Mouse (Mus musculus): ENCODE measurements around the gene Frmpd1. TPM values are rescaled to one million over a fixed set of nuclear protein-coding genes. Genes with fewer than 3 reads are reported as not detected.

Gene Frmpd1
- total RNA-seq (2012; rRNA removed), result 0.16 and 0.23 TPM in 2 replicates
- under 1 TPM in 1 of 2 experiments, not detected in 1; 0.47 TPM for polyA plus RNA-seq (2012; ENCODE audit: insufficient read depth in 1 of 2, insufficient read length in 2 of 2, low read depth in 1 of 2, low replicate concordance in 2 of 2, missing spikeins in 1 of 2)

- Histone ChIP-seq H3K36me3 (ENCODE audit: control insufficient read depth in 1 of 2, insufficient read depth in 2 of 2, low read length in 2 of 2) (no peaks in the 10 kb centered on the region), H3K9ac (ENCODE audit: control insufficient read depth, low read depth, low read length, poor library complexity, severe bottlenecking) (no peak within 1 kb of the TSS), H3K27me3 (ENCODE audit: control insufficient read depth in 1 of 2, insufficient read depth in 2 of 2, low read length in 2 of 2) (peaks cover 6 to 14% of the 10 kb centered on the region in 2 experiments), H3K79me2 (ENCODE audit: control insufficient read depth, insufficient read depth, low read length, poor library complexity) (no peaks in the 10 kb centered on the region), H3K27ac (ENCODE audit: control insufficient read depth, low read depth, low read length) (no peak within 1 kb of the TSS), H3K4me1 (ENCODE audit: control insufficient read depth in 1 of 2, insufficient read depth in 2 of 2, low read length in 2 of 2) (no peaks in the 10 kb centered on the region), H3K4me3 (ENCODE audit: control insufficient read depth in 1 of 2, insufficient read depth in 1 of 2, low read depth in 2 of 2, low read length in 2 of 2) (no peak within 1 kb of the TSS), H3K9me3 (replicated peaks; ENCODE audit: insufficient read depth, low read length) (no peaks in the 10 kb centered on the region)
- no peak for DNase-seq (ENCODE audit: low read depth, low spot score)
- TF ChIP-seq BHLHE40 (IDR thresholded peaks at IDR 0.05; ENCODE audit: borderline replicate concordance, low read depth, low read length), result no peak
- no peak for TF ChIP-seq ZC3H11A (IDR thresholded peaks at IDR 0.05; ENCODE audit: low read depth, low read length)
- TF ChIP-seq ZMIZ1 (IDR thresholded peaks at IDR 0.05; ENCODE audit: low read depth, low read length), result no peak
- TF ChIP-seq SMC3 (IDR thresholded peaks at IDR 0.05; ENCODE audit: low read depth, low read length), result no peak
- no peak for TF ChIP-seq MAX (IDR thresholded peaks at IDR 0.05; ENCODE audit: low read length)
- TF ChIP-seq EP300 (IDR thresholded peaks at IDR 0.05; ENCODE audit: low read depth in 1 of 2, low read length in 2 of 2), result no peak
- no peak for TF ChIP-seq CHD1 (IDR thresholded peaks at IDR 0.05; ENCODE audit: low read depth, low read length)
- no peak for TF ChIP-seq POLR2AphosphoS2 (IDR thresholded peaks at IDR 0.05; ENCODE audit: low read length)
- TF ChIP-seq JUND (IDR thresholded peaks at IDR 0.05; ENCODE audit: low read depth, low read length), result no peak
- TF ChIP-seq USF2 (IDR thresholded peaks at IDR 0.05; ENCODE audit: borderline replicate concordance in 1 of 2, insufficient read depth in 1 of 2, low read depth in 1 of 2, low read length in 2 of 2), result no peak
- no peak for TF ChIP-seq SIN3A (IDR thresholded peaks at IDR 0.05; ENCODE audit: low read length)
- TF ChIP-seq MXI1 (IDR thresholded peaks at IDR 0.05; ENCODE audit: low read depth, low read length), result no peak
- TF ChIP-seq RAD21 (IDR thresholded peaks at IDR 0.05; ENCODE audit: low read depth, low read length), result no peak
- no peak for TF ChIP-seq TBP (IDR thresholded peaks at IDR 0.05; ENCODE audit: low read depth, low read length)
- no peak for TF ChIP-seq USF1 (IDR thresholded peaks at IDR 0.05; ENCODE audit: low read depth, low read length)
- TF ChIP-seq MYB (IDR thresholded peaks at IDR 0.05; ENCODE audit: low read depth, low read length), result no peak
- no peak for TF ChIP-seq ETS1 (IDR thresholded peaks at IDR 0.05; ENCODE audit: low read depth, low read length)
- TF ChIP-seq UBTF (IDR thresholded peaks at IDR 0.05; ENCODE audit: borderline replicate concordance, insufficient read depth, low read depth, low read length), result no peak
Observed at GRCm38 (mm10) chr4:45184521-45185330, at the start of gene Frmpd1. Gene Frmpd1 (plus strand): TSS chr4:45184875.

GRCm38 (mm10) chr4:45137636-45138035, 47.0 kb upstream of the Frmpd1 start:
- Histone ChIP-seq H3K27me3 (ENCODE audit: control insufficient read depth in 1 of 2, insufficient read depth in 2 of 2, low read length in 2 of 2) (peaks cover 7 to 16% of the 10 kb centered on the region in 2 experiments), H3K27ac (ENCODE audit: control insufficient read depth, low read depth, low read length) (no peak overlapping the region), H3K9me3 (replicated peaks; ENCODE audit: insufficient read depth, low read length) (no peaks in the 10 kb centered on the region), H3K36me3 (ENCODE audit: control insufficient read depth in 1 of 2, insufficient read depth in 2 of 2, low read length in 2 of 2) (peaks cover 0 to 4% of the 10 kb centered on the region in 2 experiments; a peak in 1 of 4 replicates), H3K9ac (ENCODE audit: control insufficient read depth, low read depth, low read length, poor library complexity, severe bottlenecking) (no peak overlapping the region), H3K4me3 (ENCODE audit: control insufficient read depth in 1 of 2, insufficient read depth in 1 of 2, low read depth in 2 of 2, low read length in 2 of 2) (no peak overlapping the region), H3K4me1 (ENCODE audit: control insufficient read depth in 1 of 2, insufficient read depth in 2 of 2, low read length in 2 of 2) (peaks cover 2 to 11% of the 10 kb centered on the region in 2 experiments; a peak in 1 of 4 replicates), H3K79me2 (ENCODE audit: control insufficient read depth, insufficient read depth, low read length, poor library complexity) (no peaks in the 10 kb centered on the region)
- no peak for TF ChIP-seq ZNF384 (IDR thresholded peaks at IDR 0.05; ENCODE audit: low read depth, low read length)
- no peak for TF ChIP-seq E2F4 (IDR thresholded peaks at IDR 0.05; ENCODE audit: borderline replicate concordance, low read depth, low read length)
- no peak for TF ChIP-seq EP300 (IDR thresholded peaks at IDR 0.05; ENCODE audit: low read depth in 1 of 2, low read length in 2 of 2)
- TF ChIP-seq POLR2AphosphoS2 (IDR thresholded peaks at IDR 0.05; ENCODE audit: low read length), result no peak
- no peak for TF ChIP-seq HCFC1 (IDR thresholded peaks at IDR 0.05; ENCODE audit: low read depth, low read length)
- no peak for TF ChIP-seq RCOR1 (IDR thresholded peaks at IDR 0.05; ENCODE audit: low read depth, low read length)
- TF ChIP-seq GABPA (IDR thresholded peaks at IDR 0.05; ENCODE audit: low read depth, low read length), result no peak
- no peak for TF ChIP-seq KAT2A (conservative IDR thresholded peaks at IDR 0.05; ENCODE audit: low read depth, low read length)
- no peak for TF ChIP-seq ELF1 (IDR thresholded peaks at IDR 0.05; ENCODE audit: low read depth, low read length)
- TF ChIP-seq CHD2 (IDR thresholded peaks at IDR 0.05; ENCODE audit: low read length), result no peak
- no peak for TF ChIP-seq MAFK (IDR thresholded peaks at IDR 0.05; ENCODE audit: borderline replicate concordance, low read depth, low read length)
- no peak for DNase-seq (ENCODE audit: low read depth, low spot score)

Measured in MEL (cell line).